Mouse (Mus musculus): ENCODE measurements around the gene Hltf. TPM values are rescaled to one million over a fixed set of nuclear protein-coding genes. Genes with fewer than 3 reads are reported as not detected.

The Hltf gene
- total RNA-seq, 2 experiments from 2014 or later, result 18.8 to 19.1 TPM

DNA sequence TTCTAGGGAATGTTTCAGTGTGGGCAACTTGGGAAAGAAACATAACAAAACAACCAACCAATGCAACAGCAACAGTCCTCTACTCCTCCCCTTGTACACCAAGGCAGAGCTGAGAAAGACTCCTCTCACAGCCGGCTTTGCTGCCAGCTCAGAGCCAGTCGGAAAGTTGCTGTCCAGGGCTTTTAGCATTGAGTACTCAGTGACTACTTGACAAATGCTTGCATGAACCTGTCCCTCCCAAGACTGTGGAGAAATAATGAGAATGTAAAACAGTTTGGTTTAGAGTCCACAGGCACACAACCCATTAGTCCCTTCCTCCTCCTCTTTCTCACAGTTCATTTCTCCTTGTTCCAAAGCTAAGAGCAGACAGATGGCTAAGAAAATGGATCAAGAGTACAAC, 86.8 kb downstream of the Hltf start:
- DNase-seq (ENCODE audit: low spot score in 2 of 2), result no peak

DNA sequence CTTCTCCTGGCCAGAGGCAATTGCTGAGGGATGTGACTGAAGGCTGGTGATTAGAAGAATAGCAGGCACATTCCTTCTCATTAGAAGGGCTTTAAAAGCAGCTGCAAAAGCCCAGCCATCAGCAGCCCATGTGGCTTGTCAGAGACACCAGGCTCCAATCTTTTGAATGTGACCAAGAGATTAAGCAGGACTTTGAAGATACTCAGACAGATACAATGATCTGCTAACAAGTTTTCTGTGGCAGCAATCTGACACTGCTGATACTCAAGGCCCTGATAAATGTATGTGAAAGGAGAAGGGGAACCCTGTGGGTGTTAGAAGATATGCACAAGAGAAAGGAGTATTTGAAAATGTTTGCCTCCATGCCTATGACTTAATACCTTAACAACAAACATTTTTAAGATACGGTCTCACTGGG, 88.1 kb downstream of the Hltf start:
- no peak for DNase-seq (ENCODE audit: low spot score in 2 of 2)

DNA sequence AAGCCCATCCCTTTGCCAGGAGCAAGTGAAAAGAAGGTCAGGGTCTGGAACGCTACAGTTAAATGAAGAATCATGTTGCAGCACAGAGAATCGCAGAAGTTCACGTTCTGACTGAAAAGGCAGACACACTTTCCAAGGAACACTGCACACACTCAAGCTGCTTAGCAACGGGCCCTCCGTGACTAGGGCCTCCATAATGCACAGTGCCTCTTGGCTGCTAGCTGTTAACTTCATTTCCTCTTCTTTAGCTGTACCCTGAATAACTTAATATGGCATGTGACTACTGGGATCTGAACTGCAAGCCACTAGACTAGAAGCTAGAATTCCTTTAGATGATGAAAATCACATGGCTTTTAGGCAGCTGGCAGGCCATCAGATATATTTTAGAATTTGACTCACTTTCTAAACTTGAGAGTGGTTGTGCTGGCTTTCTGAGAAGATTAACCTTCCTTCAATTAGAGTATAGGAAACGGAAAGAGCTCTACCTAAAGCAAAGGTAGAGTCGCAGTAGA, 89.3 kb downstream of the Hltf start:
- DNase-seq (ENCODE audit: low spot score in 2 of 2), result peak in 1 of 2 experiments; percentile 21

DNA sequence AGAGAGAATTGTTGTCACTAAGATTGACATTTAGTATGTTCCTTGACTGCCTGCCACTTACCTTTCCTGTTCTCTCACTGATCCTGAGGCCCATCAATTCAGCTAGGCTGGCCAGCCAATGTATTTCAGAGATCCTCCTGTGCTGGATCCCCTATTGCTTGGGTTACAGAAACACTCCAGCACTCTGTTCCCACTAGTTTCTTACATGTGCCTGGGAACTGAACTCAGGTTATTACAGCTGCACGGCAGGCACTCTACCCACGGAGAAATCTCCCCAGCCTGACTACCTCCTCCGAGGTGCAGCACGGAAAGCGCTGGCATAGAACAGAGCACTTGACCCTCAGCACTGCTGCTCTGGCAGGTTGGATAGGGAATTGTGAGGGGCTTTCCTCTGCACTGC, 90.0 kb downstream of the Hltf start:
- no peak for DNase-seq (ENCODE audit: low spot score in 2 of 2)

DNA sequence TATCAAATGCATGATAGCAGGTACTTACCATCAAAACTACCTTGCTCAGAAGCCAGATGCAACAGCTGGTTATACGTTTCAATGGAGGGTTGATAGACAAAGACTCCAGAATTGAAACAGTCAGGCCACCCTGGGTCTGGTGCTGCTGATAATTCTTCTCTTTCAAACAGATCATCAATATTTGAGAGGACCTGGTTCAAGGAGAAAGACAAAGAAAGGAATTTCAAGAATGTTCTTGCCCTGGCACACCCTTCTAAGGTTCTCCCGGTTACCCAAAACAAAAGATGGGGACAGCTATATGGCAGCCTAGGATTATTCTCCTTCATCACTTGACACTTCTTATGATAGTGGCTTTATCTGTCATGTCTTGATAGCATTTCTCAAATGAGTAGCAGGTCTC, 92.9 kb downstream of the Hltf start:
- DNase-seq (ENCODE audit: low spot score in 2 of 2), result no peak

DNA sequence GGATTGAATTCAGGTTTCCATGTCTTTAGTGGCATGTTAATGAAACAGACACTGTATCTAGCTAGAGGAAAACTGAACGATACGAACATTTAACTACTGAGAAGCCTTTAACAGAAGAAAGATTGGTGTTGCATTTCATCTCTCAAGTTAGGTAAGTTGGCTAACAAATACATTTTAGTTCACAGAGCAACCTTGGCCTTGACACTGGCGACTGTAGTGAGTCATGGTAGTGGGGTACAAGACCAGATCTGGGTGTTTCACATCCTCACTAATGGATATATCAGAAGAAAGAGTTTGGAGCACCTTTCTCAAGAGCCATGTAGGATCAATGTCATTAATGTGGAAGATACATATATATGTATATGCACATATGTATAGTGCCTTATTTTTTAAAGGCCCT, 94.0 kb downstream of the Hltf start:
- DNase-seq (ENCODE audit: low spot score in 2 of 2), result no peak

DNA sequence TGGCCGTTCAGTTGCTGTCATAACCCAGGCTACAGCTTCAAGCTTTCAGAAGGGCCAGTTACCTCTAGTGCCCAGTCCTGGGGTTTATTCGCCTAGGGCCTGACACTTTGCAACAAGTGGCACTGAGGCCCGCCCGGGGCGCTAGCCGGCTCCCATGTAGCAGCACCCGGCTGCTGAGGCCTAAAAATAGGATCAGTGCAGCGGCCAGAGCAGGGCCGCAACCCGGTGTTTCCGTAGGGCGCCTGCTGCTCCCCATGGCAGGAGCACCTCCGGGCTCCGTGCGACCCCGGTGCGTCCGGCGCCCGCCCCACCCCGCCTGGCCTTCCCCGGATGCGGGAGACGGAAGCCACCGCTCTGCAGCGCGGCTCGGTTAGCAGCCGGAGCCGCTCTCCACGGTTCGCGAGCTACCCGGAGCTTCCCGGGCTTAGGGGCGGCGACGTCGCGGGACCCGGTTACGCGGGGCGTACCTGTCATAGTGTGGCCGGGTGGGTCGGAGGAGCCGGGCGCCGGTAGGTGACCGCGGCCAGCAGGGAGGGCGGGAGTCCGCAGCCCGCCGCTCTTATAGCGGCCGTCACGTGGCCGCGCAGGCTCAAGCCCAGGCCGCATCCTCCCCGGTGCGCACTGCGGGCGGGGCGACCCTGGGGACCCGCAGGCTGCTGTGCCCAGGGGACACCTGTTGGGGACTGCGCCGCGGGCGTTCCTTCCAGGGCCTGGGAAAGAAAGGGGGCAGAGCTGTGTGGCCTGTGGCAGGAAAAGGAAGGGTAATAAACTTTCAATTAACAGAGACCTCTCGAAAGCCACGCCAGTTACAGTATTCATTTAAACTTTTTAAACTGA, 97.1 kb downstream of the Hltf start, which contains the start of gene Gyg:
Gene Gyg (minus strand): TSS at position 787 of the 837 bp plus-strand sequence.
- DNase-seq (ENCODE audit: low spot score in 2 of 2), result peak; percentile 33 to 55

DNA sequence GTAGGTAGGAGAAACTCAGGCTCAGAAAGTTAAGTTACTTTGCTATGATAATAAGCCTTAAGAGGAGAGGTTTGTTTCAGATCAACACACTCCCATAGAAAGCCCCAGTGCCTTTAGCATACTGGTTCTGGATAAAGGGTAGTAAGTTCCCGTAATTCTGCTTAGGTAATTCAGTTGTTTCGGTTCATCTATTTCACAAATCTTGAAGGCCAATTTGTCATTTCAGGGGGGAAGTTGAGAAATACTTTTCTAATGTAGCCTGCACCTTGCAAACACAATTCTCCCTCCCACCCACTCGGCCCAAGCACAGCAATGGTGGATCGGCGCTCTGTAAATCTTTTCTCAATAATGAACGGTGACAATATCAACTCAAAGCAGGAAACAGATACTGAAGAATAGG, 97.9 kb downstream of the Hltf start:
- DNase-seq (ENCODE audit: low spot score in 2 of 2), result no peak

DNA sequence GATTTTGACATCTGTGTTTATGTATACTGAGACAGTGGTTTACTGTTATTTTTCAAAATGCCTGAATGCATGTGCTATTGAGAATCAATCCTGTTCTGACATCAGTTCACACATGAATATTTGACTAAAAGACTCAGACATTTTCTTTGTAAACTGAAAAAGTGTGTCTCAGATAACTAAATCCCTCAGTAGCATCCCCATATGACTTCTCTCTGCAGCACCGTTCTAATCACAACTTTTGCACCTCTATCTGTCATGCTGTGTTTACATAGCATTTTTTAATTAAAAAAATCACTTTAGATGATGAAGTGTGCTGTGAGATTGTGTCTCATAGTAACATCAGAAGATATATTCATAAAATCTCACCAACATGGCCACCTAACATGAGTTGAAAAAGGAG, 109.9 kb downstream of the Hltf start:
- DNase-seq (ENCODE audit: low spot score in 2 of 2), result no peak

Other genes with a start within 250 kb of the Hltf start
- 10 to 100 TPM in 1 of 2 experiments, 1 to 10 TPM in 1; 8.2 to 12.3 TPM for gene Cp, start 100.8 kb upstream of the Hltf start, total RNA-seq (2021)
- gene Hps3, start 22.5 kb upstream of the Hltf start, total RNA-seq (2021), result 10 to 100 TPM; 18.6 to 19.8 TPM
- gene Gyg, start 97.5 kb downstream of the Hltf start, total RNA-seq (2021), result 10 to 100 TPM; 48.2 to 53.2 TPM
- under 1 TPM; 0.43 to 0.97 TPM for gene Cpa3, start 184.4 kb downstream of the Hltf start, total RNA-seq (2021)
- not detected for gene Cpb1, start 217.9 kb downstream of the Hltf start, total RNA-seq (2021)

All from layer of hippocampus, postnatal 14 days (tissue).